Mouse (Mus musculus) cerebellum, adult 2 months (tissue): ENCODE measurements at regions not wholly inside any gene's neighbourhood (a gene's known extent, or its start where the extent isn't known, plus 50 kb on each side); places are given as distances from the start of the nearest gene placed in this dataset.

Source experiments
- CTCF ChIP-seq: fragments of 200-500 bp; IDR thresholded peaks from 2 replicates; pipeline ENCODE4 v1.5.1; 2011; ENCODE audit warnings: low read depth, mild to moderate bottlenecking, control low read depth, low read length, moderate library complexity, borderline replicate concordance; ENCODE audit not compliant: insufficient read depth
- POLR2A ChIP-seq: fragments of 200-500 bp; IDR thresholded peaks from 2 replicates; pipeline ENCODE4 v1.6.1; 2011; ENCODE audit warnings: low read length, control low read depth, borderline replicate concordance; ENCODE audit not compliant: insufficient read depth

DNA sequence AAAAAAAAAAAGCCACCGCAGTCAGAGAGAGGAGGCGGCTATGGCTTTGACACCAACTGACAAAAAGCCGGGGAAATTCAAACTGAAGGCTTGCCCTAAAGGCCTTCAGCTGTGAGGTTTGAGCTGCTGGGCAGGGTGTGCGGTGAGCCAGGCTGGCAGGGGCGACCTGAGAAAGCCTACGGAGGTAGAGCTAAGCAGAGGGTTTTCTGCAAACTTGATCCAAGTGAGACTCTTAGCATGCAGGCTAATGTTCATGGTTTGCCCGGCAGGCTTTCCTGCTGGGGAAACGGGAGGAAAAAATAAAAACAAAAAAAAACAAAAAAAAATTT lies 186.4 kb upstream of the Zfp462 start:
- TF ChIP-seq POLR2A (no peak), CTCF (no peak)
